Mouse (Mus musculus) adrenal gland, adult (tissue): Measurements from ENCODE around the gene Maml3.
A peak's percentile ranks its signal among the peaks of the same experiment; 100 is the strongest.

Experiments
- DNase-seq, 2 experiments: peaks; one replicate each; pipeline ENCODE4 v3.0.0; 2022 to 2023; ENCODE audit warnings: low spot score in 1 of 2; ENCODE audit not compliant: inconsistent age in 2 of 2

Gene Maml3

DNA sequence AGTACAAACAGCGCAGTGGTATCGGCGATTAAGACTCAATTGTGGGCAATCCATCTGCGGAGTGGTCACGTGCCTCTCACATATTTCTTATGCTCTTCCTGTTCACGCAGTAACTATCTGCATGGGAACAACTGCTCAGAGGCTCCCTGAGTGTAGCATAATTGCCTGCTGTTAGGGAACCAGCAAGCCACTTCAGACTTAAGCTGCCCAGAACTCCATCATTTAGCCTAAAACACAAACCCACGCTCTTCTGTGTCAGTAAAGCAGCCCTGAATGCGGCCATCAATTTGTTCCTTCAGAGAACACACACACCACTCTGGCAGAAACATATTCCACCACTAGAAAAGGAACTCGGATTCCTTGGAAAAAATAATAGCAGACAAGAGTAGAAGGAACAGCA lies 305.2 kb downstream of the Maml3 start:
- DNase-seq = no peak

GRCm38 (mm10) chr3:51796838-51797237 lies 308.0 kb downstream of the Maml3 start:
- no peak for DNase-seq

- peak; percentile 48 to 64 for DNase-seq
Observed at GRCm38 (mm10) chr3:51796219-51796828, 308.6 kb downstream of the Maml3 start.

DNA sequence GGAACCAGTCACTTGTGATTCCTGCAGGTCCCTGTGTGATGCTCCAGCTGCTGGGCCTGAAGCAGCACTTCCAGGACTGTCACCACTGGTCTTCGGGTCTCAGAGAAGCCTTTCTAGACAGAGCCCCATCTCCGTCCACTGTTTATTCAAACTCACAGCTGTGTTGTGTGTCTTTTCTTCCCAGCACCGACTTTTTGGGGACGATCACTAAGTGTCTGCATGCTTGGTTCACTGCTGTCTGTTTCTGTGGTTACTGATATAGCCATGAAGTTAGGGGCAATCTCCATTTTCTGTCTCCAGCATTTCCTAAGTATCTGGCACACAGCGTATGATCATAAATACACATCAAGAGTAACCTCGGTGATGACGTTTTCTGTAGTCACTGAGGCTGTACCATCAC lies 313.3 kb downstream of the Maml3 start:
- no peak for DNase-seq

- no peak for DNase-seq
Observed at GRCm38 (mm10) chr3:51789389-51789904, 315.4 kb downstream of the Maml3 start.

- peak; percentile 69 to 87 for DNase-seq
Observed at GRCm38 (mm10) chr3:51788591-51789339, 316.1 kb downstream of the Maml3 start.

DNA sequence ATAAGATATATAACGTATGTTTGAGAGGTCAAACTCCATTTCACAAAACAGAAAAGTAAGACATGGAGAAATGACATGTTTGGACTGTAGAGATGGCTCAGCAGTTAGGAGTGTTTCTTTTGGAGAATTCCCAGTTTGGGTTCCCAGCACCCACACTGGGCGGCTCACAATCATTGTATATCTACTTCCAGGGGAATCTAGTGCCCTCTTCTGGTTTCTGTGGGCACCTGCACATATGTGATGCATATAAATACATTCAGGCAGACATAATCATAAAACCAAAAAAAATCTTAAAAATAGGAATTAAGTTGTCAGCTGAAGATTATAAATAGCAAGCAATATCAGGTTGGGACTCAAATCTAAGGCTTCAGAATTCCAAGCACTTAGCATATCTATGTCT lies 316.9 kb downstream of the Maml3 start:
- DNase-seq = no peak

GRCm38 (mm10) chr3:51785796-51786195 lies 319.1 kb downstream of the Maml3 start:
- peak; percentile 31 to 69 for DNase-seq

GRCm38 (mm10) chr3:51782191-51782590 lies 322.7 kb downstream of the Maml3 start:
- no peak for DNase-seq

DNA sequence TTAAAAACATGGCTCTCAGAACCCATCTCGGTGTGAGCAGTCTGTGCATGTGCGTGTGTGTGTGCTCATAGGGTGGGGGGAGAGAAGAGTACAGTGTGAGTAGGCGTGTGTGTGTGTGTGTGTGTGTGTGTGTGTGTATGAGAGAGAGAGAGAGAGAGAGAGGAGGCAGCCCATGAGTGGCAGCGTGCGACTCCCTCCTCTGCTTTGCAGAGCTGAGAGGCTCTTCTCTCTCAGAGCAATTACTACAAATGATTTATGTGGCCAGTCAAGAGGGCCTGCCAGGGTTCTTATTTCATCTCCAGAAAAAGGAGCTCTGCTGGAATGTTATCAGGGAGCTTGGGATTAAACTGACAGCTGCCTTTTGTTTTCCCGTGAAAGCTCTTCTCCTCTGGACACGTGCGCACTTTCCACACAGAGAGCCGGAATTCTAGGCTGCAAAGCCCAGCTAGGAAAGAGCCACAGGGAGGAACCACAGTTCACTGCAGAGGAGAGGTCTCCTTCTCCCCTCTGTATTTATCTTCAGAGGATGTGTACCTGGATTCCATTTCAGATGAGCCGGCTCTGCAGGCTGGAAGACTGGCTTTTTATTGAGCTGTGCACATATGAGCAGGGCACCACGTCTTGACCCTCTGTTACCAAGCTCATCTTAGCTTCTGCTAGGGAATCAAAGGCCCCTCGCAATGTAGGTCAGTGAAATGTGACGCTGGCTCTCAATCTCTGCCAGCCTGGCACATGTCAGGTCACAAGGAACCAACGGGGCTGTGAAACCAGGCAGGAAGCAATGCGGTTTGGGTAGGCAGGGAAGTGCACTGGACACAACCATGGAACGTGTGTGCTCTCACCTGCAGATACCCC lies 325.9 kb downstream of the Maml3 start:
- DNase-seq = peak; percentile 39 to 72

DNA sequence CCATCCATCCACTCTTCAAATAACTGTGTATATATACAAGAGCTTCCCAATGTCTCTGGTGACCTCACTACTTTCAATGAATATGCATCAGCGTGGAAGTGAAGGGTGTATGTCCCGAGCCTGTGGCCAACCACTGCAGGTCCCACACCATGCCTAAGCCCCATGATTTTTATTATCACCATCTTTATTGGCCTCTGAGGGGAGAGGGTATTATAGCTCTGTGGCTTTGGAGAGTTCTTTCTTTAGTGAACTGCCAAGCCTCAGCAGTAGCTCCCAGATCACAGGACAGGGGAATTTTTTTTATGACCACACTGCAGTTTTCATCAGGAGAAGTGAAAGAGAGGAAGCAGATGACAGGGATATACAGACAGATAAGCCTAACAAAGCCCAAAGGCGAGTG lies 326.7 kb downstream of the Maml3 start:
- DNase-seq = no peak

- DNase-seq = no peak
Observed at GRCm38 (mm10) chr3:51776018-51776611, 328.8 kb downstream of the Maml3 start.

DNA sequence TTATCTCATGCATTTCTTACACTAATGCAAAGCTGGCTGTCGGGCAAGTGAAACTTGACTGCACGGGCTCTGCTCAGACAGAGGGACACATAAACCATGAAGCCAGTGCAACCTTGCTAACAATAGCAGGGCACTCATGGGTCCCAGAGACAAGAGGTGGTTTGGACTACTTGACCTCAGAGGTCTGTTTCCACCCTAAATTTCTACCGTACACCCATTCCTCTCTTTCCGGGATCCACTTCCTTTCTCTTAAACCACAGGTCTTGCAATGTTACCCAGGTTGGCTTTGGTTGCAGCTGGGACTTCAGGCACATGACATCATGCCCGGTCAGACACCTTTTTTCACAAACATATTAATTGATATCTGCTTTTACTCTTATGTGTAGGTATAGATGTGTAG lies 331.3 kb downstream of the Maml3 start:
- DNase-seq = no peak

- no peak for DNase-seq
Observed at GRCm38 (mm10) chr3:51771839-51772630, 332.8 kb downstream of the Maml3 start.

- DNase-seq = peak in 1 of 2 experiments; percentile 47
Observed at GRCm38 (mm10) chr3:51769196-51769595, 335.7 kb downstream of the Maml3 start.

- no peak for DNase-seq
Observed at GRCm38 (mm10) chr3:51765220-51765923, 339.5 kb downstream of the Maml3 start.

DNA sequence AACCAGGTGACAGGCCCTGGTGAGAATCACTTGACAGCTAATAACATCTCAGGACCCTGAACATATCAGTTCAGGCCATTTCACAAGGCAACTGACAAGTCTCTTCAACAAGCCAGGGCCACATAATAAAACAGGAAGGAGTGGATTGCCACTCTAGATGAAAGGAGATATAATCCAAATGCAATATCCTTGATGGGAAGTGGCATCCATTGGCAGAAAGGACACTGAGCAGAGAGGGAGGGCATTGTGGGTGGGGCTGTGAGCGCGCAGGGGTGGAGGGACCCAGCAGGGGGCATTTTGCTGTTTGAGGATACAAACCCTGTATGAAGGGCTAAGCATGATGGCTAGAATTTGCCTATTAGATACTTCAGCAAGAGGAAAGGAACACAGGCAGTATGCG lies 340.7 kb downstream of the Maml3 start:
- no peak for DNase-seq

DNA sequence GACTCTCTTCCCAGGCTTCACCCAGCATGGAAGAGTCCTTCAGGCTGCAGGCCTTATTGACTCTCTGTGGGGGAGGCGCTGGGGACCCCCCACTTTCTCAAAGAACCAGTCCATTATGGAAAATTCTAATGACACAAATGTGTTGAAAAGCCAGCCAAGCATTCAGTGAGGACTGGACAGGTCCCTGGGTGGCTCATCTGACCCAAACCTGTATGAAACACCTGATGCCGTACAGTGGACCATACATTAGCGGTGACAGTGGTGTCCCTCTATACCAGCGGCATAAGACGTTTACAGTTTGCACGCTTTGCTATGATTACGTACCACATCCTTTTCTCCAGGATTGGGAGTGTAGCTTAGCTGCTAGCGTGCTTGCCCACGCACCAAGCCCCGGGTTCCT lies 342.0 kb downstream of the Maml3 start:
- DNase-seq = no peak

- no peak for DNase-seq
Observed at GRCm38 (mm10) chr3:51759534-51759933, 345.3 kb downstream of the Maml3 start.

DNA sequence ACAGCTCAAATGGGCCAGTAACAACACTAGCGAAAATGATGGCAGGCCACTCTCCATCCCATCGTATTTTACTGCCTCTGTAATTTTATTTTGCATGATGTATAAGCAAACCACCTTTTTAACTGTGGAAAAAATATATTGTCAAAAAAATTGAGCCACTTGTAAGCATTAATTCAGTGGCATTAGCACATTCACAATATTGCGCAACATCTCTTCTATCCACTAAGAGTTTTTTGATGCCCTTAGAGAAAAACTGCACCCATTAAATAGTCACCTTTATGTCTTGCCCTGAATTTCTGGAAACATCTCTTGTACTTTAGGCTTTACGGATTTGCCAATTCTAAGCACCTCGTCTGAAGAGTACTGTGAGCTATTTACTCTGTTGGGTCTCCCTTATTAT lies 347.8 kb downstream of the Maml3 start:
- no peak for DNase-seq
